22 mouse cellular contexts compared by ENCODE assay signal in genomic region chr4:140615771-140616170, GRCm38 (mm10). TPM values are rescaled to one million over a fixed set of nuclear protein-coding genes. Genes with fewer than 3 reads are reported as not detected.
A peak's percentile ranks its signal among the peaks of the same experiment; 100 is the strongest.
DNase-seq lines count a peak whose midpoint lies in the region; ATAC-seq and TF ChIP-seq lines count a peak whose summit lies in the region.
"Had no signal": no experiment of that assay in that cellular context is flagged by ENCODE, and none has a peak within 500 bp of the region (broad histone marks: within the 10 kb centered on the region; RNA-seq: fewer than 3 reads in every experiment).

No protein-coding gene starts in this region.

- H3K36me3 ChIP-seq in heart, embryonic 15.5 days: no peaks in the 10 kb centered on the region
- no peaks in the 10 kb centered on the region for H3K36me3 ChIP-seq in liver, postnatal 0 days (replicated peaks; ENCODE audit: insufficient read depth, low read length)
- no peaks in the 10 kb centered on the region for H3K36me3 ChIP-seq in liver, embryonic 12.5 days
- H3K36me3 ChIP-seq in hindbrain, embryonic 12.5 days: peaks cover 17% of the 10 kb centered on the region

- no peak overlapping the region for H3K4me2 ChIP-seq in heart, embryonic 15.5 days
- peak overlapping the region; percentile 51 for H3K4me2 ChIP-seq in liver, postnatal 0 days (ENCODE audit: low read depth, low read length)
- H3K4me2 ChIP-seq in liver, embryonic 12.5 days: no peak overlapping the region
- no peak overlapping the region for H3K4me2 ChIP-seq in hindbrain, embryonic 12.5 days (replicated peaks)
- H3K4me2 ChIP-seq: embryonic facial prominence, embryonic 13.5 days; hindbrain, embryonic 15.5 days; limb, embryonic 12.5 days; lung, embryonic 14.5 days; midbrain, embryonic 11.5 days; neural tube, embryonic 13.5 days had no signal

- no peak overlapping the region for H3K9ac ChIP-seq in heart, embryonic 15.5 days
- H3K9ac ChIP-seq in liver, postnatal 0 days (replicated peaks): peak overlapping the region; percentile 12; the same call in 1 of the 2 replicates
- H3K9ac ChIP-seq in liver, embryonic 12.5 days: no peak overlapping the region
- H3K9ac ChIP-seq in hindbrain, embryonic 12.5 days: no peak overlapping the region
- H3K9ac ChIP-seq: embryonic facial prominence, embryonic 13.5 days; hindbrain, embryonic 15.5 days; limb, embryonic 12.5 days; lung, embryonic 14.5 days; neural tube, embryonic 13.5 days had no signal

- WGBS in heart, embryonic 15.5 days: 71% methylated on average over 7 of the region's 7 CpGs
- WGBS in liver, postnatal 0 days (ENCODE audit: insufficient replicate concordance): 59% methylated on average over 7 of the region's 7 CpGs
- 49% methylated on average over 7 of the region's 7 CpGs for WGBS in liver, embryonic 12.5 days (ENCODE audit: insufficient replicate concordance)
- WGBS in hindbrain, embryonic 12.5 days: 88% methylated on average over 7 of the region's 7 CpGs

- DNase-seq in heart, adult 18-20 months: no peak
- no peak for DNase-seq in liver, postnatal 0 days
- DNase-seq: adrenal gland, postnatal 25 days; cerebellum, adult 2 months; heart, adult 11 months; right cerebral cortex, postnatal 14 days; thymus, postnatal 36 days had no signal

- H3K4me1 ChIP-seq in heart, embryonic 15.5 days (replicated peaks): peaks cover 47% of the 10 kb centered on the region
- H3K4me1 ChIP-seq in liver, postnatal 0 days (ENCODE audit: insufficient read depth): peaks cover 1% of the 10 kb centered on the region; the same call in 1 of the 2 replicates
- peaks cover 21% of the 10 kb centered on the region for H3K4me1 ChIP-seq in liver, embryonic 12.5 days
- peaks cover 45% of the 10 kb centered on the region for H3K4me1 ChIP-seq in hindbrain, embryonic 12.5 days

- no peak for ATAC-seq in heart, embryonic 15.5 days (replicated peaks; ENCODE audit: insufficient number of reproducible peaks, insufficient read depth, low FRiP score, low read depth)
- ATAC-seq in liver, postnatal 0 days: no peak
- ATAC-seq in liver, embryonic 12.5 days: no peak
- ATAC-seq in common myeloid progenitor, adult 5-6 weeks (replicated peaks; ENCODE audit: low read depth, poor library complexity, severe bottlenecking): 0 out of 2 replicates have a peak, but pooled peaks have one; percentile 19
- ATAC-seq in megakaryocyte progenitor cell, adult 5-6 weeks (replicated peaks; ENCODE audit: poor library complexity): peak; percentile 26; the same call in 1 of the 2 replicates
- ATAC-seq in hindbrain, embryonic 12.5 days (ENCODE audit: low FRiP score): no peak
- ATAC-seq: activated CD4-positive, CD25-positive, alpha-beta regulatory T cell, adult 4 months; forebrain, embryonic 16.5 days; Patski had no signal

- TF ChIP-seq EP300 in liver, postnatal 0 days (IDR thresholded peaks at IDR 0.05; ENCODE audit: low read depth): no peak

- no peaks in the 10 kb centered on the region for H3K27me3 ChIP-seq in heart, embryonic 15.5 days
- H3K27me3 ChIP-seq in liver, postnatal 0 days (ENCODE audit: insufficient read depth, low read length): no peaks in the 10 kb centered on the region
- H3K27me3 ChIP-seq in liver, embryonic 12.5 days (replicated peaks): no peaks in the 10 kb centered on the region
- H3K27me3 ChIP-seq in hindbrain, embryonic 12.5 days: no peaks in the 10 kb centered on the region
- H3K27me3 ChIP-seq: embryonic facial prominence, embryonic 13.5 days; hindbrain, embryonic 15.5 days; limb, embryonic 12.5 days; neural tube, embryonic 13.5 days; Patski had no signal

- peak overlapping the region; percentile 80; the same call in 1 of the 2 replicates for H3K27ac ChIP-seq in heart, embryonic 15.5 days
- peak overlapping the region; percentile 89; the same call in 1 of the 2 replicates for H3K27ac ChIP-seq in liver, postnatal 0 days (ENCODE audit: low read depth)
- H3K27ac ChIP-seq in liver, embryonic 12.5 days: no peak overlapping the region
- no peak overlapping the region for H3K27ac ChIP-seq in hindbrain, embryonic 12.5 days
- H3K27ac ChIP-seq: embryonic facial prominence, embryonic 13.5 days; hindbrain, embryonic 15.5 days; left cerebral cortex, adult 2 months; limb, embryonic 12.5 days; neural tube, embryonic 13.5 days had no signal

- no peak for TF ChIP-seq CTCF in liver, postnatal 0 days (IDR thresholded peaks at IDR 0.05; ENCODE audit: low read depth)

- no peak overlapping the region for H3K4me3 ChIP-seq in heart, embryonic 15.5 days
- peak overlapping the region; percentile 33 for H3K4me3 ChIP-seq in liver, postnatal 0 days (ENCODE audit: low read depth, low read length)
- H3K4me3 ChIP-seq in liver, embryonic 12.5 days: no peak overlapping the region
- no peak overlapping the region for H3K4me3 ChIP-seq in hindbrain, embryonic 12.5 days
- H3K4me3 ChIP-seq: embryonic facial prominence, embryonic 13.5 days; hindbrain, embryonic 15.5 days; left cerebral cortex, adult 2 months; limb, embryonic 12.5 days; neural tube, embryonic 13.5 days had no signal

- no peaks in the 10 kb centered on the region for H3K9me3 ChIP-seq in heart, embryonic 15.5 days (replicated peaks)
- no peaks in the 10 kb centered on the region for H3K9me3 ChIP-seq in liver, postnatal 0 days (ENCODE audit: low read length)
- H3K9me3 ChIP-seq in liver, embryonic 12.5 days (replicated peaks): no peaks in the 10 kb centered on the region
- no peaks in the 10 kb centered on the region for H3K9me3 ChIP-seq in hindbrain, embryonic 12.5 days (replicated peaks)
- H3K9me3 ChIP-seq: embryonic facial prominence, embryonic 13.5 days; hindbrain, embryonic 15.5 days; limb, embryonic 12.5 days; neural tube, embryonic 13.5 days had no signal

RNA-seq across cellular contexts. Expression of gene Arhgef10l, which starts 50.0 kb away (rescaled TPM):
- polyA plus RNA-seq in heart, embryonic 15.5 days (2015; fragmentation: Nextera tagmentation; extraction: Ambion mirVana): 15.3 and 21.8 TPM in 2 replicates
- 10 to 100 TPM; 68.5 to 72.7 TPM for total RNA-seq in heart, adult 18-20 months (2021)
- 6.3 and 7.6 TPM in 2 replicates for polyA plus RNA-seq in liver, postnatal 0 days (2015; fragmentation: Nextera tagmentation; extraction: Ambion mirVana)
- polyA plus RNA-seq in liver, embryonic 12.5 days (2016; fragmentation: Nextera tagmentation; extraction: Ambion mirVana): 3.5 and 3.7 TPM in 2 replicates
- total RNA-seq in common myeloid progenitor, adult 5-6 weeks (2017): 0.78 and 1.8 TPM in 2 replicates
- 1.1 and 3.8 TPM in 2 replicates for total RNA-seq in megakaryocyte progenitor cell, adult 5-6 weeks (2015)
- total RNA-seq in megakaryocyte progenitor cell, adult 5-6 weeks (2017): 2.6 and 8.5 TPM in 2 replicates
- 31.2 and 31.7 TPM in 2 replicates for polyA plus RNA-seq in hindbrain, embryonic 12.5 days (2016; fragmentation: Nextera tagmentation; extraction: Ambion mirVana)
- polyA plus RNA-seq: activated CD4-positive, CD25-positive, alpha-beta regulatory T cell, adult 4 months had no signal

Comparison
In these comparisons a context has a peak if more than half of its experiments do, and no peak if none do; other contexts are left out.
1. H3K27ac ChIP-seq: peak in heart, embryonic 15.5 days (single experiment) and liver, postnatal 0 days (single experiment); none in liver, embryonic 12.5 days (single experiment) and hindbrain, embryonic 12.5 days (single experiment).
2. ATAC-seq: peak in common myeloid progenitor, adult 5-6 weeks (single experiment) and megakaryocyte progenitor cell, adult 5-6 weeks (single experiment); none in heart, embryonic 15.5 days (single experiment), liver, postnatal 0 days (single experiment), liver, embryonic 12.5 days (single experiment) and hindbrain, embryonic 12.5 days (single experiment).